Mouse (Mus musculus) left cerebral cortex, adult 2 months (tissue): Measurements from ENCODE around the gene Ttc41. TPM values are rescaled to one million over a fixed set of nuclear protein-coding genes. Genes with fewer than 3 reads are reported as not detected.

Experiments used
- DNase-seq, 2 experiments: peaks; one replicate each; pipeline ENCODE4 v3.0.0; 2021 to 2022; ENCODE audit warnings: low spot score in 2 of 2, mixed read lengths in 1 of 2; ENCODE audit errors: extremely low spot score in 1 of 2
- H3K27ac ChIP-seq: fragments of 200-600 bp; 2 replicates; pipeline ENCODE4 v1.8.1; 2022
- H3K4me3 ChIP-seq: fragments of 200-600 bp; 2 replicates; pipeline ENCODE4 v1.8.1; 2022
- CTCF ChIP-seq: fragments of 200-600 bp; IDR thresholded peaks from 2 replicates; pipeline ENCODE4 v1.8.1; 2022; ENCODE audit warnings: antibody characterized with exemption, mild to moderate bottlenecking, moderate library complexity
- intact Hi-C: fragments of 180-260 bp; cut with DNase I; formaldehyde crosslinking; loops from one replicate; pipeline ENCODE4 v1.15.1; 2025
- total RNA-seq, 2 experiments: library from RNA; stranded (reverse); gene quantifications; 2 replicates each; pipeline ENCODE4 v1.2.3; 2021

Ttc41 gene
- total RNA-seq, 2 experiments from 2014 or later: 1.4 to 1.5 TPM

DNA sequence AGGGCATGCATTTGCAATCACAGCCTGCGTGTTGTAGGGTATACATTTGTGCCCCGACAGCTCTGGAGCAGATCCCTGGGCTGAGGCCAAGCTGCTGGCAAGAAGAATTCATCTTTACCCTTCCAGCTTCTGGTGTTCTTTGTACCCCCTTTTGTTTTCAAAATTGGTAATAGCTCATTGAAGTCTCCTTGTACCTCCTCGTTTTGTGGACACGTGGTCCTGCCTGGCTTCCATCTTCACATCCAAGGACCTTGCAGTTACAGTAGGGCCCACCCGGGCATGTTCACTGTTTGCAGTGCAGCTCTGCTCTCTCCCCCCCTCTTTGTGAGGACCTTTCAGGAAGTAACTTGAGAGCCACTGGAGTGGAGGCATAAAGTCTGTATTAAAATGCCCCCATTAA is 82.6 kb downstream of the Ttc41 start:
- DNase-seq: no peak
- H3K27ac ChIP-seq: no peak overlapping the region; the same call in 1 of the 2 replicates
- no peak overlapping the region for H3K4me3 ChIP-seq
- intact Hi-C loops: no loop called here
- TF ChIP-seq CTCF: no peak

DNA sequence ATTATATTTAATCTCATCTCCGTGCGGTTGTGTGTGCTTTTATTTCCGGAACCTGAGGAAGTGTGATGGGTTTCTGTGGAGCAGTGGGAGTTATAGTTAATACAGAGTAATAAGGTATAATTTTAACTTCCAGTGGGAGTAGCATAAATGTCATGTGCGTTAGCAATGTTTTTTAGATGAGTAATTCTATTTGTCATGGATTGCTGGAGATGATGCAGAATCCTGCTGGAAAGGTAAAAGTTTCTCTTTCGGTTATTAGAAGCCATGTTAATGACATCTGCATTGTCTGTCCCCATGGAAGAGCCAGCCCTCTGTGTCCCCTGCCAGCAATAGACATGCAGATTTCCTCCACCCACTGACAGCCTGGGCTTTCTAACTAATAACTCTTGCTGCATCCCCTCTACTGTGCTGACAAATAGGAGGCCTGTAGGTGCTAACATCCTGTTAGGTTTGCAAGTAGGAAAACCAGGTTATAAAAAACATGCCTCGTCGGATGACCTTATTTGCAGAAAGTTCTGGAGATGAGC is 83.6 kb downstream of the Ttc41 start:
- no peak for TF ChIP-seq CTCF
- Histone ChIP-seq H3K4me3 (no peak overlapping the region), H3K27ac (no peak overlapping the region; the same call in none of the 2 replicates)
- DNase-seq: no peak
- intact Hi-C loops: no loop called here

DNA sequence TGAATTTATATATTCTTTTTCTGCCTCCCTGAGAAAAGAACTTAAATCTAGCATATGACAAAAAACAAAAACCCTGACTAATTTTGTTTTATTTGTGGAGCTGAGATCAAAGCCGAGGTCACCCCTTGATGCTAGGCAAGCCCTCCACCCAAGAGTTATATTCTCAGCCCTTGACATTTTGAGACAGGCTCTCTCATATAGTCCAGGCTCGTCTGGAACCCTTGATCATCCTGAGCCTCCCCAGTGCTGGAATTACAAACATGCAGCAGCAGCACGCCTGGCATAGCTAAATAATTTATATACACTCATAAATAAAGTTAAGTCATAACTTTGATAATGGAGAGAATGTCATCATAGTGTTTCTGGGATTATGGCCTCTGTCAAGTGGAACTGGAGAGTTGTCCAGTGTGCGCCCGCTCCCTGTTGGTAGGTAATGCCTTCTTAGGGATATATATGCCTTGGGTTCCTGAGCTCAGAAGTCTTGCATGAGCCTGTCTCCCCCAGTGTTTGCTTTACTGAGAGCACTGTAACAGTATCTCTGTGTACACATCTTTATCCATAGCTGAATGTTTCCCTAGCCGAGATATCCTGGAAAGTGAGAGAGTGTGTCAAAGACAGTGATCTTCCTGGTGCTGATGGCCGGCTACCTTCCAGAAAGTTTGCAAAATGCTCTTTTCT is 86.0 kb downstream of the Ttc41 start:
- DNase-seq: no peak
- H3K4me3 ChIP-seq: no peak overlapping the region
- intact Hi-C loops: no loop called here
- H3K27ac ChIP-seq: no peak overlapping the region
- TF ChIP-seq CTCF: no peak

DNA sequence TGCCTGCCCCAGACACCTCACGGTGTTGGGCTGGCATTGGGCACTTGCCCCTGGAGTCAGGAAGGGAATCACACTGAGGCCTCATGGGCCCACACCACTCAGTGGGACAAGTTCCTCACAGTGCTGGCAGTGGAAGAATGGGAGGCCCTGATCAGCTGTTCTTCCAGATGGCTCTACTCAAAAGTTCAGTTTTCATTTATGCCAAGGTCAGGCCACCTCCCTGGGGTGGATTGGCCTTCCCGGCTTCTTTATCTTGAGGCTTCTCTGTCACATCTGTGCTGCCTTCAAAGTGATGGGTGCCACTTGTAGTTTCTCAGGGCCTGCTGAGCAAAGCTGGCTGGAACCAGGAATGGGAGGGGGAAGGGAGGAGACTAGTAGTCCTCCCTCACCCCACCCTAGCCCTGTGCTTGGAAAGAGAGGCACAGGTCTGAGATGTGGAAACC is 87.9 kb downstream of the Ttc41 start:
- DNase-seq: no peak
- Histone ChIP-seq H3K4me3 (no peak overlapping the region), H3K27ac (no peak overlapping the region)
- no peak for TF ChIP-seq CTCF
- intact Hi-C loops: no loop called here

DNA sequence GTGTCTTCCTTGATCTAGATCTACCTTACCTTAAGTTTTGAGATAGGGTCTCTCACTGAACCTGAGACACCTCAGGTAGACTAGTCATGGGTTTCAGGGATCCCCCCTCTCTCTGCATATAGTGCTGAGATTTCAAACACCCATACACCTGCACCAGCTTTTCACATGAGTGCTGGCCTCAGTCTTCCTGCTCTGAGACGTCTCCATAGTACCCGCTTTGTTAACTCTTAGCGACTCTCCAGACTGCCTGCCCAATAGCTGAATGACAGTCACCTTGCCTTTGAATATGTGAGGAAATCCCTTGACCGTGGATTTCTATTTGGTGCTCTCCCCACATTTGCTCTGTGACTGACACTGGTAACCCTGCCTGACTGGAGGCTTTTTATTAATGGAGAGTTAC is 88.6 kb downstream of the Ttc41 start:
- intact Hi-C loops: no loop called here
- no peak for TF ChIP-seq CTCF
- Histone ChIP-seq H3K27ac (peak overlapping the region; percentile 37; the same call in 1 of the 2 replicates), H3K4me3 (no peak overlapping the region)
- no peak for DNase-seq

DNA sequence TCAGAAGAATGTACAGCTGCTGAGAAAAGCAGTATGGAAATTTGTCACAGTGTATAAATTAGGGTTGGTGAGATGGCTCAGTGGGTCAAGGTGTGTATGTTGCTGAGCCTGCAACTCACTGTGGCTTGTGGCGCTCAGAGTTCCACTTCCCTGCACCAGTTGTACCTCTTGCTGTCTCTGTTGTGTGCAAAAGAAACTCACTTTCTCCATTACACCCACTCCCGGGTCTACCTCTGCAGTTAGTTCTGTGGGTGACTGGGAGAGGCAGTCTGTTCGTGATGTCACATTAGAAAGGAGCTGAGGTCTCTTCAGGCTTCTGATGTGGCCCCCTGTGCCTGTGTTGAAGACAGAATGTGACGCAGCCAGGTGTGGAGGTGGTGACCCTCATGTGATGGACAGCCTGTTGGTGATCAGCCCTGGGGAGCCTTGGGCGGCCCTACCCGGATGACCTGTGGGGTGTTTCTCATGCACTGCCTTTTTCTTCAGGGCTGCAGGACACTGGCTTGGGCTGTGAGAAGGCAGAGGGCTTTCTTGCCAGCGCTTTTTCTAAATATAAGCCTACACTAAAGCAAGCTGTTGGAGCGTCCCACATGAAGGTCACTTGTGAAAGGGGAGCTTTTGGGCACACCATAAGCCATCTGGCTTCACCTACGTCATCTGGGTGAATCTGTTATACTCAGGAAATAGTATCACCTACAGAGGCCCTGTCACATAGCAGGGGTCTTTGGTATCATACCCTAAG is 89.4 kb downstream of the Ttc41 start:
- no peak for DNase-seq
- intact Hi-C loops: no loop called here
- Histone ChIP-seq H3K4me3 (no peak overlapping the region), H3K27ac (peak overlapping the region; percentile 66)
- TF ChIP-seq CTCF: no peak

DNA sequence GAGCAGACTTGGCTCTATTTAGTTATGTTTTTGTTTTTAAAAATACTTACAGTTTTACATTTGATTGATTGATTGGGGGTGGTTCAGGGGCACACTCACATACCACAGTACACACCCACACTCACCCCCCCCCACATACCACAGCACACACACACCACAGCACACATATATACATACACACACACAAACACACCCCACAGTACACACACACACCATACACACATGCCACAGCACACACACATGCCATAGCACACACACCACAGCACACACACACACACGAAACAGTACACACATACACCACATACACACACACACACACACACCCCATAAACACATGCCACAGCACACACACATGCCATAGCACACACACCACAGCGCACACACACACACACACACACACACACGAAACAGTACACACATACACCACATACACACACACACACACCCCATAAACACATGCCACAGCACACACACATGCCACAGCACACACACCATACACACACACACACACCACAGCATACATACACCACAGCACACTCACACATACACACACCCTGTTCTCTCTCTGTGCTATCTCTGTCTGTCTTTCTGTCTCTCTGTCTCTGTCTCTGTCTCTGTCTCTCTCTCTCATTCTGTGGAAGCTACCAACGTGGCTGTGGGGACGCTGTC is 90.6 kb downstream of the Ttc41 start:
- Histone ChIP-seq H3K27ac (no peak overlapping the region), H3K4me3 (no peak overlapping the region)
- intact Hi-C loops: no loop called here
- TF ChIP-seq CTCF: no peak
- no peak for DNase-seq

DNA sequence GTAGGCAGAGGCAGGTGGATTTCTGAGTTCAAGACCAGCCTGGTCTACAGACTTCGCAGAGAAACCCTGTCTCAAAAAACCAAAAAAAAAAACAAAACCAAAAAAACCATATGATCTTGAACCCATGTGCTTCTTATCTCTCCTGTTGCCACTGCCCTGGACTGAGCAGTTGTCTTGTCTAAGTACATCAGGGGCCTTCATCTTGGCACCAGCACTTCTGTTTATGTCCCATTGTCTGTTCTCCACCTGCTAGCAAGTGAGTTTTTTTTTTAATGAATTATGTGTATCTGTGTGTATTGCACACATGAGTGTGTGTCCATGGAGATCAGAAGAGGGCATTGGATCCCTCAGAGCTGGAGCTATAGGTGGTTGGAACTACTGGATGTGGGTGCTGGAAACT is 101.8 kb downstream of the Ttc41 start:
- intact Hi-C loops: no loop called here
- Histone ChIP-seq H3K4me3 (no peak overlapping the region), H3K27ac (no peak overlapping the region)
- no peak for DNase-seq
- no peak for TF ChIP-seq CTCF

DNA sequence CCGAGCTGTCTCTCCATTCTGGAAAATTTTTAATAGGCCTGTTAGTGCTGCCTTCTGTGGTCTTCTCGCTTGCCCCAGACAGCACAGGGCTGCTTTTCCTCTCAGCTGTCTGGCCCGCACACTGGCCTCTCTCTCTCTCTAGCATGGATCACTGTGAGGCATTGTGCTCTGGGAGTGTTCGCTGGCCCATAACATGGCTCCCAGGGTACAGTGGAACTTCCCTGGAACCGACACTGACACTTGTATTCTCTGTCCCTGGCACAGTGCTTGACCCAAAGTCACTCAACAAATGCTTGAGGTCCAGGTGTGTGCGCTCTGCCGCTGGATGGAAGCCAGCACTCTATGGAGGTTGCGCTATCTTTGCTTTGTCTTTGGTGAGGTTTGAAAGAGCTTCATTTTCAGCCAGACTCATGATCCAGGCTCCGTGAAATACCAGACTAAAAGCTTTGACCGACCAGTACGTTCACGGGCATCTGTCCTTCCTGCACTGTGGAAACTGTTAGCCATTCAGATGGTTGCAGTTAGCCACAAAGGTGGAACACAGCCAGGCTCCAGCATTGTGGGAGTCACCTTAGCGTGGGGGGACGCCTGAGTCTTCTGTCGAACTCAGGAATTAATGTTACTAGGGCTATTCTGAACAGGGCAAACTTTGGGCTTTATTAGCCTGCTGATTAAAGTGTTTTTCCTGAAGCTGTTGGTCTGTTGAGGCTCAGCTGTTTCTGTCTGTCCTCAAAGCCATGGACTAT is 102.6 kb downstream of the Ttc41 start:
- no peak overlapping the region for H3K27ac ChIP-seq
- TF ChIP-seq CTCF: no peak
- DNase-seq: no peak
- intact Hi-C loops: no loop called here
- no peak overlapping the region for H3K4me3 ChIP-seq

DNA sequence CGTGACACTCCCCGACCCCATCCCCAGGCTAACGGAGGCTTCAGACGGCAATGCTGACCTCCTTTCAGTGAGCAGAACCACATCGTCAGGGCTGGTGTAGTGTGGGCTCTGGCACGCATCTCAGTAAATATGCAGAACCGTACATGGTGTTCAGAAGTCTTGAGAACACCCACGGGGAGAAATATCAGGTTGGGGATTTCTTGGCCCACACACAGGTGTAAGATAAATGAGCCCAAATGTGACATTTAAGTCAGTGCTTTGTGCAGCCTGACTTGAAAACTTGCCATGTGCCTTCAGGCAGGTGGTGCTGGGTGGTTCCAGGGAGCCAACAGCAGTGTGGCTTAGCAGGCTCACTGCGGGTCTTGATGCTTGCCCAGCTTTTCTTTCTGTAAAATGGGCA is 104.4 kb downstream of the Ttc41 start:
- no peak for TF ChIP-seq CTCF
- DNase-seq: no peak
- Histone ChIP-seq H3K27ac (peak overlapping the region; percentile 24; the same call in 1 of the 2 replicates), H3K4me3 (no peak overlapping the region)
- intact Hi-C loops: no loop called here

DNA sequence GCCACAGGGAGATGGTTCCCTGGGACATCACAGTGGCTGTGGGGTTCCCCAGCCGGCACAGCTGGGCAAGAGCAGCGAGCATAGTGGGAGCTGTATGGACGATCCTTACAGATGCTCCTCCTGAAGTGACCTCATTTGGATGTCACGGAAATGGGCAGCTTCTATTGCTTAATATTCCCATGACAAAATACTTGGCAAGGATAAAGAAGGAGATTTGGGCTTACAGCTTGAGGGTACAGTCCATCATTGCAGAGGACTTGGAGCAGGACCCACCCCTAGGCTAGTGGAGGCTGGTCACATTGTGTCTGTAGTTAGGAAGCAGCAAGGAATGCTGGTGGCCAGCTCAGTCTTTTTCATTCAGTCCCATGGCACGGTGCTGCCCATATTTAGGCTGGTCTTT is 105.0 kb downstream of the Ttc41 start:
- Histone ChIP-seq H3K27ac (no peak overlapping the region), H3K4me3 (no peak overlapping the region)
- no peak for TF ChIP-seq CTCF
- no peak for DNase-seq
- intact Hi-C loops: no loop called here
